Mouse (Mus musculus) heart, adult 2 months (tissue): Measurements from ENCODE around the gene Nat8f5.

ENCODE experiments used
- CTCF ChIP-seq: fragments of 200-600 bp; IDR thresholded peaks from 2 replicates; pipeline ENCODE4 v1.8.1; 2022; ENCODE audit warnings: antibody characterized with exemption, mild to moderate bottlenecking, moderate library complexity
- EP300 ChIP-seq: fragments of 200-500 bp; IDR thresholded peaks from 2 replicates; pipeline ENCODE4 v1.6.1; 2011; ENCODE audit warnings: low read depth, low read length, control low read depth; ENCODE audit not compliant: insufficient read depth
- POLR2A ChIP-seq: fragments of 200-500 bp; IDR thresholded peaks from 2 replicates; pipeline ENCODE4 v1.6.1; 2011; ENCODE audit warnings: mild to moderate bottlenecking, low read depth, low read length, control low read depth; ENCODE audit not compliant: insufficient read depth

DNA sequence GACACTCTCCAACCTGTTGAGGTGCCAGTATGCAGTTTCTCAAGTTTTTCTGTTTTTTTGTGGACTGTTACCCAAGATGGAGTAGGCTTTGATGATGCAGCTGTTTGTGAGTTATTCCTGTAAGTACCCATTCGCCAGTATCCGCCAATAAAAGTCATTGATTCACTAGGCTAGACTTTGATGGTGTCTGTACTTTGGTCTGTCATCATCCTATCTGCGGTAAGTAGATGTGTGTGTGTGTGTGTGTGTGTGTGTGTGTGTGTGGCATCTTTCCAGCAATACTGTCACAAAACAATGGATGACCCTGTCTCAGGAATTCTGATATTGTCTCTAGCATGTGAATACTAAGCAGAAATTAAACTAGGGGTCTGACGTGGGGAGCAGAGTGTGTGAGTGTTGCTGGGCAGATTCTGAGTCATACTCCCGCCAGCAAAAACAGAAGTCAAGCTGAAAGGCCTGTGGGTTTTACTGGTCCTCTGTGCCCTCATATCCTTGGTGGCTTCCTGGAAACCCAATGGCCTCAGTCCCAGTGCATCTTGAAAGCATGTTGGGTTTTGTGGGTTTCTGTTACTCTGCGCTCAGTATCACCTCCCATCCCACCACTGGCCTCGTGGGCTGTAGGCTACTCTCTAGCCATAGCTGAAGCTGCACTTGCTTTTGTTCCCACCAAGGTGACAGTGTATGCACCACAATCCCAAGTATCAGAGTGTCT, 30.4 kb upstream of the Nat8f5 start:
- no peak for TF ChIP-seq EP300
- no peak for TF ChIP-seq POLR2A
- no peak for TF ChIP-seq CTCF
